Mouse (Mus musculus): Measurements from ENCODE around the gene Whamm. TPM values are rescaled to one million over a fixed set of nuclear protein-coding genes. Genes with fewer than 3 reads are reported as not detected.

Gene Whamm
- polyA plus RNA-seq, 1 experiment from 2014 or later = 5.2 TPM

- H3K27ac ChIP-seq (replicated peaks; ENCODE audit: low read depth, low read length) = no peak overlapping the region
- DNase-seq (ENCODE audit: low spot score) = no peak
- H3K4me1 ChIP-seq (ENCODE audit: control insufficient read depth, insufficient read depth, low read length) = no peaks in the 10 kb centered on the region
- H3K4me2 ChIP-seq (ENCODE audit: low read depth, low read length) = no peak overlapping the region
- no peaks in the 10 kb centered on the region for H3K36me3 ChIP-seq (replicated peaks; ENCODE audit: control insufficient read depth, insufficient read depth, low read depth, low read length)
- H3K27me3 ChIP-seq (ENCODE audit: control insufficient read depth, insufficient read depth, low read length) = no peaks in the 10 kb centered on the region
- no peak for ATAC-seq (replicated peaks; ENCODE audit: insufficient number of reproducible peaks, low FRiP score, low TSS enrichment, low read depth)
- no peak overlapping the region for H3K9ac ChIP-seq (replicated peaks; ENCODE audit: low read length)
- WGBS = 90% methylated on average over 7 of the region's 7 CpGs
- no peak overlapping the region for H3K4me3 ChIP-seq (ENCODE audit: low read depth, low read length)
- H3K9me3 ChIP-seq (replicated peaks; ENCODE audit: control insufficient read depth, low read length) = no peaks in the 10 kb centered on the region
Measured at GRCm38 (mm10) chr7:81585326-81585725, 14.3 kb downstream of the Whamm start.

- Histone ChIP-seq H3K4me3 (ENCODE audit: low read depth, low read length) (no peak overlapping the region), H3K9ac (replicated peaks; ENCODE audit: low read length) (no peak overlapping the region), H3K27me3 (ENCODE audit: control insufficient read depth, insufficient read depth, low read length) (no peaks in the 10 kb centered on the region), H3K36me3 (replicated peaks; ENCODE audit: control insufficient read depth, insufficient read depth, low read depth, low read length) (no peaks in the 10 kb centered on the region), H3K27ac (replicated peaks; ENCODE audit: low read depth, low read length) (no peak overlapping the region), H3K9me3 (replicated peaks; ENCODE audit: control insufficient read depth, low read length) (no peaks in the 10 kb centered on the region), H3K4me1 (ENCODE audit: control insufficient read depth, insufficient read depth, low read length) (no peaks in the 10 kb centered on the region), H3K4me2 (ENCODE audit: low read depth, low read length) (no peak overlapping the region)
- no peak for DNase-seq (ENCODE audit: low spot score)
- ATAC-seq (replicated peaks; ENCODE audit: insufficient number of reproducible peaks, low FRiP score, low TSS enrichment, low read depth) = no peak
- WGBS = 76% methylated on average over 4 of the region's 4 CpGs
Measured at GRCm38 (mm10) chr7:81587238-81587637, 16.2 kb downstream of the Whamm start.

DNA sequence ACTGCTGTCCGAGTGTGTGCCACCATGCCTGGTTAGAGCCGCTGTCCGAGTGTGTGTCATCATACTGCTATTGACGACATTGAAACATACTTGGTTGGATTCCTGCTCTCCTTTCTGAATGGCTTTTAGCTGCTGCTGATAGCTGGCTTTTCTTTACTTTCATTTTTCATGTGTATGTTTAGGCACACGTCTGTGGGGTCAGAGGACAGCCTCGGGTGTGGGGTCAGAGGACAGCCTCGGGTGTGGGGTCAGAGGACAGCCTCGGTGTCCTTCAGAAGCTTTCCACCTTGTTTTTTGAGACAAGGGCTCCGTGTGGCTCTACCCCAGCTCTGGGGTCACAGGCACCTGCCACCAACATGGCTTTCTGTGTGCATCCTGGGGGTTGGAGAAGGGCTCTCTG lies 21.6 kb downstream of the Whamm start:
- Histone ChIP-seq H3K36me3 (replicated peaks; ENCODE audit: control insufficient read depth, insufficient read depth, low read depth, low read length) (no peaks in the 10 kb centered on the region), H3K9me3 (replicated peaks; ENCODE audit: control insufficient read depth, low read length) (no peaks in the 10 kb centered on the region)
- ATAC-seq (replicated peaks; ENCODE audit: insufficient number of reproducible peaks, low FRiP score, low TSS enrichment, low read depth) = no peak

DNA sequence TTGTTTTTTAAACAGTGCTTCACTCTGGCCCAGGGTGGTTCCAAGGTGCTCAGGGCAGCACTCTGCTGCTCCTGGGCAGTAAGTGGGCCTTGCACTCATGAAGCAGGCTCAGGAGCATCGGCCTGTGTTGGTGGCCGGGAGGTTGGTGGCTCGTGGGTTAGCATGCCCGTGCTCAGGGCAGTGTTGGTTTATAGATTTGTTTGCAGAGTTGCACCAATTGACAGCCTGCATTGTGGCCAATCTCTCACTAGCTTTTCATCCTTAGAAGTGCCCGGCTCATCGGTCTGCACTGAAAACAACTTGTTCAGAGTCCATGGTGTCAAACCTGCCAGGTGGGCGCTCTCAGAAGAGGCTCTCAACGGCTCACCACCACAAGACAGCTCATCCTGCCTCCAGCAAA lies 22.3 kb downstream of the Whamm start:
- no peak overlapping the region for H3K27ac ChIP-seq (replicated peaks; ENCODE audit: low read depth, low read length)
- H3K9ac ChIP-seq (replicated peaks; ENCODE audit: low read length) = no peak overlapping the region
- no peak overlapping the region for H3K4me2 ChIP-seq (ENCODE audit: low read depth, low read length)
- no peaks in the 10 kb centered on the region for H3K4me1 ChIP-seq (ENCODE audit: control insufficient read depth, insufficient read depth, low read length)
- 84% methylated on average over 8 of the region's 8 CpGs for WGBS
- no peaks in the 10 kb centered on the region for H3K36me3 ChIP-seq (replicated peaks; ENCODE audit: control insufficient read depth, insufficient read depth, low read depth, low read length)
- DNase-seq (ENCODE audit: low spot score) (no peak), ATAC-seq (replicated peaks; ENCODE audit: insufficient number of reproducible peaks, low FRiP score, low TSS enrichment, low read depth) (no peak)
- H3K9me3 ChIP-seq (replicated peaks; ENCODE audit: control insufficient read depth, low read length) = no peaks in the 10 kb centered on the region
- no peak overlapping the region for H3K4me3 ChIP-seq (ENCODE audit: low read depth, low read length)
- H3K27me3 ChIP-seq (ENCODE audit: control insufficient read depth, insufficient read depth, low read length) = no peaks in the 10 kb centered on the region

More for the DNA sequence above, 21.6 kb downstream of the Whamm start:
- Histone ChIP-seq H3K27me3 (ENCODE audit: control insufficient read depth, insufficient read depth, low read length) (no peaks in the 10 kb centered on the region), H3K27ac (replicated peaks; ENCODE audit: low read depth, low read length) (no peak overlapping the region), H3K4me2 (ENCODE audit: low read depth, low read length) (no peak overlapping the region), H3K4me3 (ENCODE audit: low read depth, low read length) (no peak overlapping the region), H3K9ac (replicated peaks; ENCODE audit: low read length) (no peak overlapping the region), H3K4me1 (ENCODE audit: control insufficient read depth, insufficient read depth, low read length) (no peaks in the 10 kb centered on the region)
- DNase-seq (ENCODE audit: low spot score) = no peak
- whole genome bisulfite sequencing = 86% methylated on average over 9 of the region's 9 CpGs

GRCm38 (mm10) chr7:81595056-81595455 lies 24.0 kb downstream of the Whamm start:
- Histone ChIP-seq H3K4me2 (ENCODE audit: low read depth, low read length) (no peak overlapping the region), H3K27me3 (ENCODE audit: control insufficient read depth, insufficient read depth, low read length) (no peaks in the 10 kb centered on the region), H3K36me3 (replicated peaks; ENCODE audit: control insufficient read depth, insufficient read depth, low read depth, low read length) (no peaks in the 10 kb centered on the region), H3K27ac (replicated peaks; ENCODE audit: low read depth, low read length) (no peak overlapping the region), H3K9me3 (replicated peaks; ENCODE audit: control insufficient read depth, low read length) (no peaks in the 10 kb centered on the region), H3K9ac (replicated peaks; ENCODE audit: low read length) (no peak overlapping the region), H3K4me3 (ENCODE audit: low read depth, low read length) (no peak overlapping the region), H3K4me1 (ENCODE audit: control insufficient read depth, insufficient read depth, low read length) (no peaks in the 10 kb centered on the region)
- ATAC-seq (replicated peaks; ENCODE audit: insufficient number of reproducible peaks, low FRiP score, low TSS enrichment, low read depth) (no peak), DNase-seq (ENCODE audit: low spot score) (no peak)
- 77% methylated on average over 5 of the region's 5 CpGs for WGBS

DNA sequence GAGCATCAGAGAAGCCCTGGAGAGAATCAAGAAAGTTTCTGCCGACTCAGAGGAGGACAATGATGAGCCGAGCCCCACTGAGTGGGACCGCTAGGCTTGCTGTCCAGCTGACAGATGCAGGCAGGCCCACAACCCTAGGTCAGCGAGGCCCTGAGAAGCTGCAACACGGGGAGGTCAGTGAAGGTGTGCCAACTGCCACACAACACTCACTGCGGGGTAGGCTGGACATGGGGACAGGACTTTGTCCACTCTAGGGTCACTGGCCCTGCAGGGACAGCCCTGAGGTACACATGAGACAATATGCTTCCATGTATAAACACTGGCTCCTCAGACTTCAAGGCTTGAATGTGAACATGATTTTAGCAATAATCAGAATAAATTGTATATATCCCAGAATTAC lies 25.0 kb downstream of the Whamm start:
- no peak for DNase-seq (ENCODE audit: low spot score)
- Histone ChIP-seq H3K4me1 (ENCODE audit: control insufficient read depth, insufficient read depth, low read length) (no peaks in the 10 kb centered on the region), H3K27me3 (ENCODE audit: control insufficient read depth, insufficient read depth, low read length) (no peaks in the 10 kb centered on the region), H3K36me3 (replicated peaks; ENCODE audit: control insufficient read depth, insufficient read depth, low read depth, low read length) (no peaks in the 10 kb centered on the region), H3K9me3 (replicated peaks; ENCODE audit: control insufficient read depth, low read length) (no peaks in the 10 kb centered on the region), H3K4me2 (ENCODE audit: low read depth, low read length) (no peak overlapping the region), H3K27ac (replicated peaks; ENCODE audit: low read depth, low read length) (no peak overlapping the region), H3K4me3 (ENCODE audit: low read depth, low read length) (no peak overlapping the region), H3K9ac (replicated peaks; ENCODE audit: low read length) (no peak overlapping the region)
- ATAC-seq (replicated peaks; ENCODE audit: insufficient number of reproducible peaks, low FRiP score, low TSS enrichment, low read depth) = no peak
- WGBS = 91% methylated on average over 6 of the region's 6 CpGs

DNA sequence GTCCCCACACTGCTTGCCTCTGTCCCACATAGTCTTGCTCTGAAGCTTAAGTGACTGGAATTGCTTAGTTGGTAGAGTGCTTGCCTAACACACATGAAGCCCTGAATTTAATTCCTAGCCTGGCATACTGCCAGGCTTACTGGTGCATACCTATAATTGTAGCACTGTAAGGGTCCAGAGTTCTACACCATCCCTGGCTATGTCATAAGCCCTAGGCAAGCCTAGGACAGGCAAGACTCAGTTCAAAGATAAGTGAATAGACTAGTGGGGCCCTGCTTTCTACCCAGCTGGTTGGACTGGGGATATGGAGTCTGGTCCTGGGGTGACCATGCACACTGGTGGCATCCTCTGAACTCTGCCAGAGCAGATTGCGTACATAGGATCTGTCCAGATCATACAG lies 26.6 kb downstream of the Whamm start:
- no peak overlapping the region for H3K9ac ChIP-seq (replicated peaks; ENCODE audit: low read length)
- H3K27me3 ChIP-seq (ENCODE audit: control insufficient read depth, insufficient read depth, low read length) = no peaks in the 10 kb centered on the region
- H3K27ac ChIP-seq (replicated peaks; ENCODE audit: low read depth, low read length) = no peak overlapping the region
- no peaks in the 10 kb centered on the region for H3K9me3 ChIP-seq (replicated peaks; ENCODE audit: control insufficient read depth, low read length)
- H3K4me2 ChIP-seq (ENCODE audit: low read depth, low read length) = no peak overlapping the region
- ATAC-seq (replicated peaks; ENCODE audit: insufficient number of reproducible peaks, low FRiP score, low TSS enrichment, low read depth) = no peak
- no peaks in the 10 kb centered on the region for H3K36me3 ChIP-seq (replicated peaks; ENCODE audit: control insufficient read depth, insufficient read depth, low read depth, low read length)
- WGBS = 87% methylated on average over 1 of the region's 1 CpGs
- H3K4me3 ChIP-seq (ENCODE audit: low read depth, low read length) = no peak overlapping the region
- H3K4me1 ChIP-seq (ENCODE audit: control insufficient read depth, insufficient read depth, low read length) = no peaks in the 10 kb centered on the region
- DNase-seq (ENCODE audit: low spot score) = no peak

GRCm38 (mm10) chr7:81599379-81600280 lies 28.6 kb downstream of the Whamm start:
- no peaks in the 10 kb centered on the region for H3K9me3 ChIP-seq (replicated peaks; ENCODE audit: control insufficient read depth, low read length)
- WGBS = 63% methylated on average over 8 of the region's 8 CpGs
- H3K27me3 ChIP-seq (ENCODE audit: control insufficient read depth, insufficient read depth, low read length) = no peaks in the 10 kb centered on the region
- no peak overlapping the region for H3K9ac ChIP-seq (replicated peaks; ENCODE audit: low read length)
- H3K27ac ChIP-seq (replicated peaks; ENCODE audit: low read depth, low read length) = no peak overlapping the region
- no peak overlapping the region for H3K4me2 ChIP-seq (ENCODE audit: low read depth, low read length)
- ATAC-seq (replicated peaks; ENCODE audit: insufficient number of reproducible peaks, low FRiP score, low TSS enrichment, low read depth) (no peak), DNase-seq (ENCODE audit: low spot score) (no peak)
- H3K36me3 ChIP-seq (replicated peaks; ENCODE audit: control insufficient read depth, insufficient read depth, low read depth, low read length) = no peaks in the 10 kb centered on the region
- H3K4me3 ChIP-seq (ENCODE audit: low read depth, low read length) = no peak overlapping the region
- H3K4me1 ChIP-seq (ENCODE audit: control insufficient read depth, insufficient read depth, low read length) = no peaks in the 10 kb centered on the region

Data from embryonic facial prominence, embryonic 11.5 days (tissue).